Mouse (Mus musculus) heart, postnatal 10 days (tissue): ENCODE measurements around the gene Ercc2. TPM values are rescaled to one million over a fixed set of nuclear protein-coding genes. Genes with fewer than 3 reads are reported as not detected.
A peak's percentile ranks its signal among the peaks of the same experiment; 100 is the strongest.

ENCODE experiments used
- DNase-seq, 2 experiments: peaks; one replicate each; pipeline ENCODE4 v3.0.0; 2021
- intact Hi-C: fragments of 180-260 bp; cut with DNase I; formaldehyde crosslinking; loops from one replicate; pipeline ENCODE4 v1.15.1; 2025
- total RNA-seq, 2 experiments: library from RNA; stranded (reverse); gene quantifications; 2 replicates each; pipeline ENCODE4 v1.2.3; 2021

The Ercc2 gene
- 10 to 100 TPM; 10.3 to 12.3 TPM for total RNA-seq

GRCm38 (mm10) chr7:19381377-19382165, at the start of gene Ercc2:
Gene Ercc2, plus strand, starts transcription at chr7:19382010.
- peak; percentile 100 for DNase-seq
- intact Hi-C loops: no loop called here

DNA sequence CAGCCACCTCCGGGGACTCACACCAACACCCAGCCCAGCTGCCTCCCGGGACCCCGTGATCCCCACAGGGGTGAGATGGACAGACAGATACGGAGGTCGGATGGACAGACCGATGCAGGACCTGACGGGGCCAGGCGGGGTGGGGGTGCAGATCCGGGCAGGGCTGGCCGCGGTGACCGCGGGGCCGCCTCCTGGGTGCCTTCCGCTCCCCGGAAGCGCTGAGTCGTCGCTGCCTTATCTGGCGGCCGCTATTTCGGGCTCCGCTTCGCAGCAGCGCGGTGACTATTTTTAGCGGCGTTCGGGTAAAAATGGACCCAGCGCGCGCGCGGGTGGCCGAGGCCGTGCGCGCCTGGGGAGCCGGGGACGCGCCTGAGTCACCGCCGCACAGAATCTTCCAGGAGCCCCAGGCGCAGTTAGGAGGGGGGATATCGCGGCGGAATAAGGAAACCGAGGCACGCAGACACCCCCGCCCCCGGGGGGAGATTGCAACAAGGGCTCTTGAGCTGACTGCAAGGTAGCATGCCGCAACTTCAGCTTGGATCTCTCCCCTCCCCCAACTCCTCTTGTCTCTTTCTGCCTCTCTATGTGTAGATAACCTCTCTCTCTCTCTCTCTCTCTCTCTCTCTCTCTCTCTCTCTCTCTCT, 49.0 kb upstream of the Ercc2 start:
- DNase-seq: peak; percentile 90 to 92
- intact Hi-C loops: no loop called here

DNA sequence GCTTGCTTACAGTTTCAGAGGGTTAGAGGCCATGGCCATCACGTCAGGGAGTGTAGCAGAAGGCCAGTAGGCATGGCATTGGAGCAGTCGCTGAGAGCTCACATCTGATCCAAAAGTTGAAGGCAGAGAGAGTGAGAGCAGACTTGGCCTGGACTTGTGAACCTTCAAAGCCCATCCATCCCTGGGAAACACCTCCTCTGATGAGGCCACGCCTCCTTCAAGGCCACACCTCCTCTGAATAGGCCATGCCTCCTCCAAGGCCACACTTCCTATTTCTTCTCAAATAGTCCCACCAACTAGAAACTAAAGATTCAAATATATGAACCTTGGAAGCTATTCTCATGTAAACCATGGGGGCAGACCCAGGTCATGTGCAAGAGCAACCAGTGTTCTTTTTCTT, 46.2 kb upstream of the Ercc2 start:
- intact Hi-C loops: no loop called here
- no peak for DNase-seq

DNA sequence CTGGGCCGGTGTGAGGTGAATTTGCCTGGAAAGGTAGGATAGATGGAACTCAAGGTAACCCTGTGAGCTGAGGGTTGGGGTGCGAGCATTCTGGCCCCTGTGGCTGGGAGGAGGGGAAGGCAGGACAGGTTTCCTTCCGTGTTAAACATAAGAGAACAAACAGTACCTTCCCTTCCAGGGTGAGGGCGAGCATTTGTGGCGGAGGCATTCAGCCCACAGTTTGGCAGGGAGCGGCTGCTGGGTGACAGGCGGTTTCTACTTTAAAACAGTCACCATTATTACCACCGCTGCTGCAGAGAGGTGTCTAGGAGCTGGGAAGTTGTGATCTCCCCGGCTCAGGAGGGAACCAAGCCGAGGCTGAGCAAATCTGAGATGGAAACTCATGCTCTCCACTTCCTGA, 44.7 kb upstream of the Ercc2 start:
- no peak for DNase-seq

DNA sequence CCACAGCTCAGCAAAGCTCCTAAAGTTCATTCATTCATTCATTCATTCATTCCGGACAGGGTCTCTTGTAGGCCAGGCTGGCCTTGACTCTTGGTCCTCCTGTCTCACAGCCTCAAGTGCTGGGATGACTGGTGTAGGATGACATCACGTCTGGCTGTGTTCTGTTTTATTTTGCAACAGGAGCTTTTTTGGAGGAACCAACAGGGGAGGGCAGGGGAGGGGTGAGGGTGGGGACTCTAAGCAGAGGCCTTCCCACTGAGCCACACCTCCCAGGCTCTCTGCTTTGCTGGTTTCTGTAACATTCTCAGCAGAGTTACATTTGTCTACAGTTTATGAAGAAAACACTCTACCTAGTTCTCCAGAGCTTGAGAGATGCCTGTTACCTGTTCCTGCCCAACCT, 43.8 kb upstream of the Ercc2 start:
- intact Hi-C loops: no loop called here
- no peak for DNase-seq

More for the DNA sequence above, 44.7 kb upstream of the Ercc2 start:
- intact Hi-C loops: no loop called here

GRCm38 (mm10) chr7:19338596-19338995, 43.2 kb upstream of the Ercc2 start:
- DNase-seq: no peak
- intact Hi-C loops: no loop called here

DNA sequence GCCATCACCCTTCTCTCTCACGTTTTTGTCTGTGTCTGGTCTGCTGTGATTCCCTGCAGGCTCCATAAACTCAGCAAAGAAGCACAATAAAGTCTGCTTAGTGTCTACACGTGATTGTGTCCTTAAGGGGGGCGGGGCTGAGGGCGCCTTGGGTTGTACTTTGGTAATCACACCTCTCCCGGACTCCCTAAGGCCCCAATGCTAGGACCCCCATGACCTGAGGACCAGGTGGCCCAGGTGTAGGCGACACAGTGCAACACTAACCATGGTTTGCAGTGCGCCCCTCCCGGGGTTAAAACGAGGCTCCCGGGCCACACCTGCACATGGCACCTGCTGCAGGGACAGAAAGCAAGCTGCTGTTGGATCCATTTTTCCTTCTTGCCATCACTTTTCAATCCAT, 40.6 kb upstream of the Ercc2 start:
- no peak for DNase-seq
- intact Hi-C loops: loop anchor here (5.0 kb wide), 2 partner anchors 104 to 164 kb away; partner anchors contain the start of gene Eml2

GRCm38 (mm10) chr7:19341761-19342409, 39.9 kb upstream of the Ercc2 start:
- intact Hi-C loops: loop anchor here (2.0 to 5.0 kb wide), 3 partner anchors 13 to 165 kb away; partner anchors contain the start of gene Eml2
- peak; percentile 82 to 89 for DNase-seq

GRCm38 (mm10) chr7:19342481-19343027, 39.3 kb upstream of the Ercc2 start:
- intact Hi-C loops: loop anchor here (1.0 to 5.0 kb wide), 4 partner anchors 14 to 165 kb away; partner anchors contain the start of gene Eml2
- DNase-seq: peak; percentile 90 to 95

DNA sequence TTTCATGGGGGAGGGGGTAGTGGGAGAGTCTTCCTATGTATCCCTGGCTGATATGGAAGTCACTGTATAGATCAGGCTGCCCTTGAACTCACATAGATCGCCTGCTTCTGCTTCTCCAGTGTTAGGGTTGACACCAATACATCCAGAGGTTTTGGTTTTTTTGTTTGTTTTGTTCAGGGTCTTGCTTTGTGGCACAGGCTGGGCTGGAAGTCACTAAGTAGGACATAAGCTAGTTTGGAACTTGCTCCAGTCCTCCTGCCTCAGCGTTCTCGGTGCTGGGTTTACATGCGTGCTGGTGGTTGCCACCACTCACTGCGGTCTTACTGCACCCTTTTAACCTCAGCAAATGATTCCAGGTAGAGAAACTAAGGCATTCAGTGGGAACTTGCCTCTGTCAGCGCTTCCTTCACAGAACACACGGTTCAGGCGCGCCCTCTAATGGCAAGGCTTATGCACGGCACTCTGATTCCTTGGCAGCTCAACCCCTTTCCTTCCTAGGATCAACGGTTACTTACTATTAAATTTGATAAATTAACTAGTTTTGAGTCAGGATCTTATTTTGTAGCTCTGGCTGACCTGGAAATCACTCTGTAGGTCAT, 38.5 kb upstream of the Ercc2 start:
- intact Hi-C loops: loop anchor here (1.0 to 5.0 kb wide), 4 partner anchors 15 to 166 kb away; partner anchors contain the start of gene Eml2

DNA sequence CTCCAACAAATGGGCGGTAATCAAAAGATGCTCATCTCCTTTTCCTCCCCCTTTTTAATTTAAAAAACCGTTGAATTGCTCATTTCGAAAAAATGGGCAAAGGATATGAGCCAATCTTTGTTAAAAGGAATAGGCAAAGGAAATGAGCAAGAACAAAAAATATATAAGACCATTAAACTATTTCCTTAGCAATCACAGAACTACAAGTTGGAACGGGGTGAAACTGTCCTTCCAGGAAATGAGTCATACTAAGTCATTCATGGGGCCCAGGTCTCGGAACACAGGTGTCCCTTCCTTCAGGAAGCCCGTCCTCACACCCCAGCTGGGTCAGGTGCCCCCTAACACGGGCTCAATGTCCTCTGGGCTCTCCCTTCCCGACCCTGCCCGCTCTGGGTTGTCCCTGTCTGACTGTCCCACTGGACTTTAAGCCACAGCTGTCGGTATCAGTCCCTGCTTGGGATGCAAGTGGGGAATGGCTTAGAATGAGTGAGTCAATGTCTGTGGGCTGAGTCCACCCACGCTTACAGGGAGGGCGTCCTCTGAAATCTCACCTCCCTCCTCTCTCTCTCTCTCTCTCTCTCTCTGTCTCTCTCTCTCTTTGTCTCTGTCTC, 37.5 kb upstream of the Ercc2 start, which contains the start of gene Ercc1:
Gene Ercc1, plus strand, starts transcription at position 542 of the 611 bp plus-strand sequence.
- intact Hi-C loops: loop anchor here (5.0 kb wide), 2 partner anchors 107 to 167 kb away; partner anchors contain the start of gene Eml2
- no peak for DNase-seq

More for the DNA sequence above, 38.5 kb upstream of the Ercc2 start:
- peak; percentile 82 to 88 for DNase-seq

- intact Hi-C loops: loop anchor here (5.0 kb wide), 2 partner anchors 108 to 168 kb away; partner anchors contain the start of gene Eml2
- peak; percentile 94 to 95 for DNase-seq
Observed at GRCm38 (mm10) chr7:19344938-19345471, 36.8 kb upstream of the Ercc2 start.

DNA sequence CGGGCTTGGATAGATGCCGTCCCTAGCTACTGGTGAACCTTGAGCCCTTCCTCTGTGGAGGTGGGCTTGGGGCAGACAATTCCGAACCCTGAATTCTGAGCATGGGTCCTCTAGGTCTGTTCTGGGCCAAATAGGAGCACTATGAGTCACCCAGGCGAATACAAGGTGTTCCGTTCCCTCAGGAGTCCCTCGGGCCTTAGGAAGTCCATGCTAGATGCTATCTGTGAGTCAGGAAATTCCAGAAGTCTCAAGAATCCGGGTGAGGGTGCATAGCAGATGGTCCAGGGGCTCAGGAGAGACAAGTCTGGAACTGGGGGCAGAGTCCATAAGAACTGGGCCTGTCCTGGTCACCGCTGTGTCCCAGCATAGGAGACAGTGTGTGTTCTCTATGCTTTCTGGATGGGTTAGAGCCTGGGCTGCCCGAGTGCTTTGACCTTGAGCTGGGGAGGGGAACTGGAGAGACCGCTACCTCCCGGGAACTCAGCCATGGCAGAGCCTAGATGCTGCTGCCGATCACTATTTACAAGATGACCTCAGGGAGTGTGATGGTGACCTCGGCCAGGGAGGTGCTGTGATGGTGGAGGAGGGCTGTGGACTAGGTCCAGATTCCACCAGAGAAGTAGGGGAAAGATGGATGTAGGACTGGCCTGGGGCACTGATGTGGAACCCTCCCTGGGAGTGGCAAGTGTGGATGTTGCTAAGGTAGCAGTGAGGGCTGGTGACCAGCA, 32.5 kb upstream of the Ercc2 start:
- no peak for DNase-seq
- intact Hi-C loops: no loop called here

DNA sequence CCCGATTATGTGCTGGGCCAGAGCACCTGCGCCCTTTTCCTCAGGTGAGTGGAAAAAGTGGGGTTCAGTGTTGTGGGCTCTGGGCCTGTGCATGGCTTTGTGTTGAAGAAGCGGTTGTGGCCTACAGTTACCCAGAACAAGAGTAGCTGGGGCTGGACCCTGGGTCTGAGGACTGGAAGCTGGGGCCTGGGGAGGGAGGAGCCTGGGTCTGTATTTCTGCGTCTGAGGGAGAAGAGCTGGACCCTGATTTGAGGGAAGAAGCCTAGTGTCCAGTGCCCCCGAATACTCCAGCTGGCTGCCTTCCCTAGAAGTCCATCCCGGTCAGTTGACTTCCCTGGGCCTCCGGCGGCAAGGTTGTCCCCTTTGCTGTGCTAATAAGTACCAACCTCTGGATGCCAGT, 31.6 kb upstream of the Ercc2 start:
- intact Hi-C loops: no loop called here
- DNase-seq: no peak

DNA sequence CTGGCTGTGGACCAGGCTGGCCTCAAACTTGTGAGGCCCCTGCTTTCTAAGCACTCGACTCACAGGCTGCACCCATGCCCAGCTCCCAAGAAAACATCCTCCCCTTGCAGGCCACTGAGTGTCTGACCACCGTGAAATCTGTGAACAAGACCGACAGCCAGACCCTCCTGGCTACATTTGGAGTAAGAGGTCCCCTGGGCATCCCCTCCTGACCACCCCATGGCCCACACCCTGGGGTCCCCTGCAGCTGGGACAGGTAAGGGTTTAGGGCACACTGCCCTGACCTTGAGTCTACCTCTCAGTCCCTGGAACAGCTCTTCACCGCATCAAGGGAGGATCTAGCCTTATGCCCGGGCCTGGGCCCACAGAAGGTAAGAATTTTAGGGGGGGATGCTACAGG, 26.8 kb upstream of the Ercc2 start:
- no peak for DNase-seq
- intact Hi-C loops: no loop called here

- intact Hi-C loops: no loop called here
- no peak for DNase-seq
Observed at GRCm38 (mm10) chr7:19356311-19356710, 25.5 kb upstream of the Ercc2 start.

DNA sequence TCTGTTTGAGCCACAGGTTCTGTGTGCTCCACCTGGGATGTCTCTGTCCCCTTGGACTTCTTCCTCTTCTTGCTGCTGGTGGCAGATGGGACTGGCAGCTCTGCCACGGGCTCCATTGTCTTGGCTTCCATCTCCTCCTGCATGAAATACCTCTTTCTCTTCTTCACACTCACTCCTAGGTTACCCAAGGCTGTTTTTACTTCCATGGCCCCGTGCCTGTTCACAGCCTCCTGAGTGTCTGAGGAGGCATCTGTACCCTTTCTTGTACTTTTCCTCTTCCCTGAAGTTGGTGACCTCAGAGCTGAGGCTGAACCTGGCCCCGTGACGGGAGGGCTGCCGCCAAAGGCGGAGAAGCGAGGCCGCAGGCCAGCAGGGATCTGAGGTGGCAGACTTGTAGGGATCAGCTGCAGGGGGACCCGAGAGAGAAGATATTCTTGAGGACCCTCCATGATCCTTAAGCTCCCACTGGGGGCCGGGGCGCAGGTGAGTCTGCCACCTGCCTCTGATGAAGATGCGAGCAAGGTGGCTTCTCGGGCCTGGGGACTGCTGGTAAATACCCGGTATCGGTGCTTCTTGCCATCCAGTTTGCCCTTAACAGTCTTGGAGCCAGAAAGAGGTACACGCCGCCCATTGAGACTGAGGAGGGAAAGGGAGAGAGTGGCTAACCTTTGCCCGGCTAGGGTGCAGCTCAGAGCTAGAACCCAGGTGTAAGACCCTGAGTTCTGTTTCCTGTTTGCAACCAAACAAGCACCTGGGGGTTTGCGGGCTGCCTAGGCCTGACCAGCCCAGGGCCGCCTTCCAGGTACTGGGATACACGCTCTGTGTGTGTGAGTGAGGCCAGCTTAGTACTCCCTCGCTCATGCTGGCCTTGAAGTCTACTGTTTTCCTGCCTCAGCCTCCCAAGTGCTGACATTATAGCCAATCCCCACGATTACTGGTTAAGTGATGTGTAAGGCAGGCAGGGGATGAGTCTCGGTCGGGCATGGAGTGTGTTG, 24.1 kb upstream of the Ercc2 start:
- no peak for DNase-seq
- intact Hi-C loops: no loop called here

- DNase-seq: no peak
- intact Hi-C loops: no loop called here
Observed at GRCm38 (mm10) chr7:19358634-19359033, 23.2 kb upstream of the Ercc2 start.
